Mouse (Mus musculus): Measurements from ENCODE around the gene Plcd4.
"Not testable (repeated sequence)": the region's sequence is repeated elsewhere in the genome, so short reads cannot be mapped to it uniquely, and the experiment has no call there.

Gene Plcd4

GRCm38 (mm10) chr1:74542451-74542961 lies at the start of gene Plcd4:
Gene Plcd4, plus strand, starts transcription at chr1:74542888.
- in situ Hi-C loops (cut with MseI, MboI) = no loop called here

GRCm38 (mm10) chr1:74501106-74501505 lies 41.6 kb upstream of the Plcd4 start:
- in situ Hi-C loops (cut with MseI, MboI) = no loop called here

- in situ Hi-C loops (cut with MseI, MboI) = no loop called here
Observed at GRCm38 (mm10) chr1:74505393-74505720, 37.3 kb upstream of the Plcd4 start.

DNA sequence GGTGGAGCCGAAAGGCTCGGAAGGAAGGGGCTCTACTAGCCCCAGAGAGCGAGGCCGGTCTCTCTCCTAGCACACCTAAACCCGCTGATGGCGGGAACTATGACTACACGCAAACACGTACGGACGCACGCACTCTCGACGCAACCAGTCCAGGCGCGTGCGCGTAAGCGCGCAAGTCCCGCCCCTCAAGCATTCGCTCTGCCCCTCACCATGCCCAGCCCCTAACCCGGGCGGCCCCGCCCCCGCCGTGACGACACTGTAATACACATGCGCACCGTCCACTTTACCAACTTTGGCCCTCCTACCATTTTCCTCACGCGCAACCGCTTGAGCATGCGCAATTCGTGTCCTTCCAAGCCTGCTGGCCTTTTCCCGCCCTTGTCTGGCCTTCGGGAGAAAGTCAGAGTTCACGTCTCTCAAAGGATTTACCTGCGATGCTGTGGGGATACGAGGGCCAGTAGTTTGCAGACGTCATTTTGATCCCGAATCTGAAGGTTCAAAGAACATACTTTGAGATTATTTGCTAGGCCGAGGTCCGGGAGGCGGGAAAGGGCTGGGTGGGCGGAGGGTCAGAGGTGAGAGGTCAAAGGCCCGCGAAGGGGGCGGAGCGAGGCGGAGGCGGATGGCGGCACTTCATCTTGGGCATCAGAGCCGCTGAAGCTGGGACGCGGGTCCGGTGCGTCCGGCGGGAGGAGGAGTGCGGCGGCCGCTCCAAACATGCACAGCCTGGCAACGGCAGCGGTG lies 36.8 kb upstream of the Plcd4 start, which contains the start of gene Cnot9:
Cnot9 (plus strand) TSS at position 338 of the 744 bp plus-strand sequence.
- in situ Hi-C loops (cut with MseI, MboI) = no loop called here

DNA sequence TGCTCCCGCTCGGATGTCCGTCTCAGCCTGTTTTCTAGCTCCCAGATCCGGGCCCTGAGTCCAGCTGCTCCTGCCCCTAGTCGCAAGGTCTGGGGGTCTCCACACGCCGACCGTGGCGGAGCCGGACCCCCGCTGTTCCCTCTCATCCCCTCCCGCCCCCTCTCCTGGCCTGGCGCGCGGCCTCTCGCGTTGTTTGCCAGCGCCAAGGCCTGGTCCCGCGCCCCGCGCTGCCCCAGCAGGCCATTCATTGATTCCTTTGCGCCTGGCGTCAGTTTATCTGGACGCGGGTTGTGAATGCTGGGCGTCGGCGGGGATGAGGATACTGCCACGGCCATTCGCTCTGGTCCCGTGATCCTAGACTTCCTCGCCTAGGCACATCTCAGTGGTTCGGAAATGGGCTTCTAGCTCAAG lies 36.2 kb upstream of the Plcd4 start:
- in situ Hi-C loops (cut with MseI, MboI) = no loop called here

DNA sequence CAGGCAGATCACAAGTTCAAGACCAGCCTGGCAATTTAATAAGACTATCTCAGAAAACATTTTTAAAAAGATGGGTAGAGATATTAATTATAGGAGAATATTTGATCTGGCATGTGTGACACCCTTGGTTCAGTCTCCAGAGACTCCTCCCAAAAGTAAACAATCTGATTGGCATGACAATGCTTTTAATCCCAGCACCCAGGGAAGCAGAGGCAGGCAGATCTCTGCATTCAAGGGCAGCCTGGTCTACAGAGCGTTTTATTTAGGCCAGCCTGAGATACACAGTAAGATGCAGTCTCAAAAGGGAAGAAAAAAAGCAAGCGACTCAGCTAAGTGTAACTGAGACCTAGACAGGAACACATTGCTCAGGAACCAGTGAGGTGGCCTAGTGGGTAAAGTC lies 34.9 kb upstream of the Plcd4 start:
- in situ Hi-C loops (cut with MseI, MboI) = no loop called here

- in situ Hi-C loops (cut with MseI, MboI) = no loop called here
Observed at GRCm38 (mm10) chr1:74511306-74511705, 31.4 kb upstream of the Plcd4 start.

- in situ Hi-C loops (cut with MseI, MboI) = not testable (repeated sequence)
Observed at GRCm38 (mm10) chr1:74512999-74513398, 29.7 kb upstream of the Plcd4 start.

DNA sequence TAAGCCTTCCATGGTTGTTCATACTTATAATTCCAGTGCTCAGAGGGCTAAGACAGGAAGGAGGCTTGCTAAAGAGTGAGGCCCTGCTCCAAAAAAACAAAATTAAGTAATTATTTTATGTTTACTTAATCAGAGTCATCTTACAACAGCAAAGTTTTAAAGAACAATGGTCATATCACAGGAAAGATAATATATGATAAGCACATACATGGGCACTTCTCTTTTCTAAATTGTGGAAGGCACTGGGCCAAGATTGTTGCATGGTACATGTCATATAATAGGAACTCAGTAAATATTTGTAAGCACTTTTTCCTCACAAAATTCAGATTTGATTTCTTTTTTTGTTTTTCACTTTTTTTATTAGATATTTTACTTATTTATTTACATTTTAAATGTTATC lies 22.8 kb upstream of the Plcd4 start:
- in situ Hi-C loops (cut with MseI, MboI) = no loop called here

DNA sequence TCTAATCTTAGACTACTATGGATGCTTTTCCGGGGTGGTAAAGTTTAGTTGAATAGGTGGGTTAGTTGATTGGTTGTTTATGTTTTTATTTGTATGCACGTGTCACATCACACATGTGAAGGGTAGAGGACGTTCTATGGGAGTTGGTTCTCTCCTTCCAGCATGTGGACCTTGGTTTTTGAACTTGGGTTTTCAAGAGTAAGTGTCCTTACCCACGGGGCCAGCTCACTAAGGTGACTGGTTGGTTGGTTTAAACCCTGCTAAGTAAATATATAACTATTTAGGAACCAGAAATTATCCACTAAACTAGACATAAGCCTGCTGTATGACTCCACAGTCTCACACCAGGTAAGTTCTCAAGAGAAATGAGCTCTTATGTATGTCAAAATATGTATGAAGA lies 17.9 kb upstream of the Plcd4 start:
- in situ Hi-C loops (cut with MseI, MboI) = no loop called here

- in situ Hi-C loops (cut with MseI, MboI) = no loop called here
Observed at GRCm38 (mm10) chr1:74528589-74528988, 14.1 kb upstream of the Plcd4 start.

- in situ Hi-C loops (cut with MseI, MboI) = no loop called here
Observed at GRCm38 (mm10) chr1:74538650-74539049, 4.0 kb upstream of the Plcd4 start.

GRCm38 (mm10) chr1:74544184-74544583 lies 1.5 kb downstream of the Plcd4 start, which contains the start of gene Usp37:
Gene Usp37, minus strand, starts transcription at chr1:74544284.
- in situ Hi-C loops (cut with MseI, MboI) = no loop called here

DNA sequence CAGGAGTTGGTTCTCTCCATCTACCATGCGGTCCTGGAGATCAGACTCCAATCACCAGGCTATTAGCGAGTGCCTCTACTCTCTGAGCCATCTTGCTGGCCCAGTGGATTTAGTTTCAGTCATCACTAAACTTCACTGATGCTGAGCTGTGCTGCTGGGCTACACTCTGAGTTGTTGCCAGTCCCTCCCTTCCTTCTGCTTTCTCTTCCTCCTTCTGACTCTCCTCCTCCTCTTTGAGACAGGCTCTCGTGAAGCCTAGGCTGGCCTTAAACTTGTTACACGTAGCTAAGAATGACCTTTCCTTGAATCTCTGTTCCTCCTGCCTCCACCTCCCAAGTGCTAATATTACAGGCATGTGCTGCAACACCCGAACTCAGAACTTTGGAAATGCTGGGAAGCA lies 16.4 kb downstream of the Plcd4 start:
- in situ Hi-C loops (cut with MseI, MboI) = no loop called here

- in situ Hi-C loops (cut with MseI, MboI) = no loop called here
Observed at GRCm38 (mm10) chr1:74565834-74566233, 23.1 kb downstream of the Plcd4 start.

- in situ Hi-C loops (cut with MseI, MboI) = no loop called here
Observed at GRCm38 (mm10) chr1:74569739-74570719, 27.3 kb downstream of the Plcd4 start.

DNA sequence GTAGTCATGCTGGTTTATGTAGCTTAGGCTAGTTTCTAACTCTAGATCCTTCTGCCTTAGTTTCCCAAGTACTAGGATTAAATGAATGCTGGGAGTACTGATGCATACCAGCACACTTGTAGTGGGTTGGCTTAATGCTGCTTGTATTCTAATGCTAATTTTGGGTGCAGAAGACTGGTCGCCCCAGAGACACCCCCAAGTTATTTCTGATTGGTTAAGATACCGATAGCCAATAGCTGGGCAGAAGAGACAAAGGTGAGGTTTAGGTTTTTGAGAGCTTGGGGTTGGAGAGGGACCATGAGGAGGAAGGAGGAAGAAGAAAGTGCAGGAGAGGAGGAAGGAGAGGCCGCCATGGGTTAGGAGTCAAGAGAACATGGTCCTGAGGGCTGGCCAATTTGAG lies 39.9 kb downstream of the Plcd4 start:
- in situ Hi-C loops (cut with MseI, MboI) = no loop called here

GRCm38 (mm10) chr1:74584616-74585398 lies 42.1 kb downstream of the Plcd4 start:
- in situ Hi-C loops (cut with MseI, MboI) = no loop called here

- in situ Hi-C loops (cut with MseI, MboI) = no loop called here
Observed at GRCm38 (mm10) chr1:74587233-74587772, 44.6 kb downstream of the Plcd4 start.

DNA sequence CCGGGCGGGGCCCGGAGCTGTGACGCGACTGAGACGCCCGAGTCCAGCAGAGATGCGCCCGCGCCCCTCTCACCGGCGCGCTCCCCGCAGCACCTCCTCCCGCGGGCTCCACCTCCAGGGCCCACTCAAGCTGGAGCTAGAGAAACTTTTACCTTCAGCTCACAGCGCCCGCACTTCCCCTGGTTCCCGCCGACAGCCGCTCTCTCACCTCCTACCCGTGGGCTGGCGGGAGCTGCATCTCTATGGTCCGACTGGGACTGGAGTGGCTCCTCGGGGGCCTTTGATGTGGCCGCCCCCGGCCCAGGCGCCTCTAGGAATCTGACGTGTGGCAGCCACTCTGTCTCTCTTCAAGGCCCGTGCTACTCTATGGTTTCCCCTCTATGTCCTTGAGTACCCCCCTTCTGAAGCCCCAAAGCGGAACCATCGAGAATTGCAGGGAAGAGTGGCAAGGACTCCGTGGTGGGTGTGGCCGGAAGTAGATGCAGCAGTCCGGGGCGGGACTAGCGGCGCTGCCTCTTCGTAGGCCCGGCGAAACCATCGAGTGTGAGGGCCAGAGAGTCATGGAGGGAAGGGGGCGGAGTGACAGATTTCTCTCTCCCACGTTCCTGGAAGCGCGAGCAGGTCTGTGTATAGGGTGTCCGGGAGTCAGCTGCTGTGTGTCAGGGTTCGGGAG lies 45.2 kb downstream of the Plcd4 start, which contains the start of the genes Zfp142 and Bcs1l:
Zfp142 (minus strand) TSS at position 474 of the 673 bp plus-strand sequence.
Bcs1l (plus strand) TSS at position 517 of the 673 bp plus-strand sequence.
- in situ Hi-C loops (cut with MseI, MboI) = no loop called here

DNA sequence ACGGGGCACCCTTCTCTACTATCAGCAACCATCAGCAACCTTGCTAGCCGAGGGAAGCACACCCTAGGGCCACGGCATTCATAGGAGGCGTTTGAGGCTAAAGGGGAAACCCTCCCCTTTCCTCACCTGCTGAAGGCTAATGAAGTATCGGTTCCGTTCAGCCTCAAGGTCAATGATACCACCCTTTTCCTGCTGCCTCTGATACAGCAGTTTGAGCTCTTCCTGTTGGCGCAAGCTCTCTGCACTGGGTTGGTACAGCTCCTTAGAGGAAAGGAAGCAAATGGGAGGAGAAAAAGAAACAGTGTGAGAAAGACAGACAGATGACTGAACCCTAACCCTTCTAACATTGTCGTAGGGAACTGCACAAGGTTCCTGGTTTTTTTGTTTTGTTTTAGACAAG lies 51.7 kb downstream of the Plcd4 start:
- in situ Hi-C loops (cut with MseI, MboI) = no loop called here
